Mouse (Mus musculus): Measurements from ENCODE around the gene BC028528. TPM values are rescaled to one million over a fixed set of nuclear protein-coding genes. Genes with fewer than 3 reads are reported as not detected.

Gene BC028528
- total RNA-seq (2021) (1 to 10 TPM; 8.5 to 9.0 TPM), polyA plus RNA-seq (2012; rRNA removed) (14.5 and 29.8 TPM in 2 replicates)
- long read RNA-seq, partial matches to known transcripts, result 0 of 8 reads
- long read RNA-seq, other reads (novel, unspliced or antisense), result 3 of 8 reads

DNA sequence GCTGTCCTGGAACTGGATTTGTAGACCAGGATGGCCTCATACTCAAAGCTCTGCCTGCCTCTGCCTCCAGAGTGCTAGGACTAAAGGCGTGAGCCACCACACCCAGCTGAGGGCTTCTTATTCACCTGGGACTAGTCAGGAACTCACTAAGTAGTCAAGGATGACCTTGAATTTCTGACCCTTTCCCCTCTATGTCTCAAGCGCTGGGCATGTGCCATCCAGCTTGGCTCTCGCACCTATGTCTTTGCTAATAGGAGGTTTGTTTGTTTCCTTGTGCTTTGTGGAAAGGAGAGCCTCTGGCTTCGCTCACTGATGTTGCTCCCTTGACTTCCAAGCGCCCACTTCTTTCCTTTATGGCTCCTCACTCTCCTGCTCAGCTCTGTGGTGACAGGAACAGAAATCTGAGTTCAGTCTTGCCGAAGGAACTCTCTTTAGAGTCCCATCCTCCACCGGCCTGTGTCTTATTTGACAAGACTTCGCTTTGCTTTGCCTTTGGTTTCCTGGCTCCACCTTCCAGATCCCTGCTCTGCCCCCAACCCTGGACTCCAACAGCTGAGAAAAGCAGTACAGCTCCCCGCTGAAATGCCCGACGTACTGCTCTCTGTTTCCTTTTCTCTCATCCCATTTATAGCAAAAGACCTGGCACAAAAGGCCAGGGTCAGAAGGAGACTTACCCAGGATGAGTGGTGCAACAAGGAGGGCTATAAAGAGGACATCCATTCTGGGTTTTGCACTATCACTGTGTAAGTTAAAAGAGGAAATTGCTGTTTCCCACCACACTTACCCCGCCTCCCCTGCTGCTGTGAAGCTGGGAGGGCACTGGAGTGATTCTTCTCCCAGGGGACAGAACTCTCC is at the start of gene BC028528:
Gene BC028528, minus strand, starts transcription at position 795 of the 855 bp plus-strand sequence.
- DNase-seq, result peak; percentile 60 to 73
- intact Hi-C loops (cut with DNase I), result loop anchor here (2.0 to 5.0 kb wide), 3 partner anchors 61 to 331 kb away; partner anchors contain the start of genes Hist2h2ac and Hist2h2be
- Histone ChIP-seq H3K4me1 (ENCODE audit: control insufficient read depth, insufficient read depth, low read length) (peaks cover 15% of the 10 kb centered on the region), H3K9ac (ENCODE audit: low read depth, low read length) (peak within 1 kb of the TSS; percentile 55), H3K27ac (peak within 1 kb of the TSS; percentile 88), H3K36me3 (ENCODE audit: control insufficient read depth, insufficient read depth, low read length) (no peaks in the 10 kb centered on the region), H3K27me3 (ENCODE audit: control insufficient read depth, insufficient read depth, low read length) (no peaks in the 10 kb centered on the region), H3K4me3 (peak within 1 kb of the TSS; percentile 48), H3K79me2 (replicated peaks; ENCODE audit: control insufficient read depth, insufficient read depth, low read length) (0 out of 2 replicates have a peak, but pooled peaks cover 2% of the 10 kb centered on the region)
- peak; percentile 80 for TF ChIP-seq POLR2A (IDR thresholded peaks at IDR 0.05; ENCODE audit: insufficient read depth, low read depth, low read length)
- TF ChIP-seq EP300 (IDR thresholded peaks at IDR 0.05; ENCODE audit: insufficient read depth, low read depth, low read length), result 0 out of 2 replicates have a peak, but pooled peaks have one; percentile 13
- no peak for TF ChIP-seq CTCF (IDR thresholded peaks at IDR 0.05)
- WGBS, result 23% methylated on average over 12 of the region's 12 CpGs

DNA sequence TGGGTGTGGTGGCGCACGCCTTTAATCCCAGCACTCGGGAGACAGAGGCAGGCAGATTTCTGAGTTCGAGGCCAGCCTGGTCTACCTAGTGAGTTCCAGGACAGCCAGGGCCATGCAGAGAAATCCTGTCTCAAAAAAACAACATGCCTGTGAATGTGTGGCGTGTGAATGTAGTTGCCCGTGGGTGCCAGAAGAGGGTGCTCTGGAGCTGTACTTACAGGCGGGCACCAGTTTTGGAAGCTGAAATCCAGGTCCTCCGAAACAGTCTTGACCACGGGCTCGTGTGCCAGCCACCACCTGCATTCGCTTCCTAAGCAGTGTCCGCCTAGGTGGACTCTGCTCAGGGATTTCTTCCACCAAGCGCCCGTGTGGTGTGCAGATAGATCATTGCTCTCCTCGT is 47.0 kb upstream of the BC028528 start:
- TF ChIP-seq CTCF (IDR thresholded peaks at IDR 0.05), result peak; percentile 65
- no peak for TF ChIP-seq EP300 (IDR thresholded peaks at IDR 0.05; ENCODE audit: insufficient read depth, low read depth, low read length)
- no peak for TF ChIP-seq POLR2A (IDR thresholded peaks at IDR 0.05; ENCODE audit: insufficient read depth, low read depth, low read length)
- H3K36me3 ChIP-seq (ENCODE audit: control insufficient read depth, insufficient read depth, low read length), result no peaks in the 10 kb centered on the region
- H3K27me3 ChIP-seq (ENCODE audit: control insufficient read depth, insufficient read depth, low read length), result no peaks in the 10 kb centered on the region
- H3K9ac ChIP-seq (ENCODE audit: low read depth, low read length), result no peak overlapping the region
- intact Hi-C loops (cut with DNase I), result loop anchor here (2.0 kb wide), 1 partner anchor 22 kb away; no protein-coding TSS in a partner anchor
- DNase-seq, result no peak
- no peak overlapping the region for H3K4me3 ChIP-seq
- H3K79me2 ChIP-seq (replicated peaks; ENCODE audit: control insufficient read depth, insufficient read depth, low read length), result no peaks in the 10 kb centered on the region
- no peak overlapping the region for H3K27ac ChIP-seq
- H3K4me1 ChIP-seq (ENCODE audit: control insufficient read depth, insufficient read depth, low read length), result no peaks in the 10 kb centered on the region
- WGBS, result 94% methylated on average over 15 of the region's 15 CpGs

GRCm38 (mm10) chr3:95938217-95938616 is 46.4 kb upstream of the BC028528 start:
- DNase-seq, result no peak
- Histone ChIP-seq H3K27ac (no peak overlapping the region), H3K9ac (ENCODE audit: low read depth, low read length) (no peak overlapping the region), H3K4me1 (ENCODE audit: control insufficient read depth, insufficient read depth, low read length) (no peaks in the 10 kb centered on the region), H3K79me2 (replicated peaks; ENCODE audit: control insufficient read depth, insufficient read depth, low read length) (no peaks in the 10 kb centered on the region), H3K36me3 (ENCODE audit: control insufficient read depth, insufficient read depth, low read length) (no peaks in the 10 kb centered on the region), H3K4me3 (no peak overlapping the region), H3K27me3 (ENCODE audit: control insufficient read depth, insufficient read depth, low read length) (no peaks in the 10 kb centered on the region)
- intact Hi-C loops (cut with DNase I), result loop anchor here (2.0 kb wide), 1 partner anchor 23 kb away; no protein-coding TSS in a partner anchor
- 94% methylated on average over 8 of the region's 8 CpGs for WGBS
- no peak for TF ChIP-seq CTCF (IDR thresholded peaks at IDR 0.05)
- no peak for TF ChIP-seq POLR2A (IDR thresholded peaks at IDR 0.05; ENCODE audit: insufficient read depth, low read depth, low read length)
- TF ChIP-seq EP300 (IDR thresholded peaks at IDR 0.05; ENCODE audit: insufficient read depth, low read depth, low read length), result no peak

DNA sequence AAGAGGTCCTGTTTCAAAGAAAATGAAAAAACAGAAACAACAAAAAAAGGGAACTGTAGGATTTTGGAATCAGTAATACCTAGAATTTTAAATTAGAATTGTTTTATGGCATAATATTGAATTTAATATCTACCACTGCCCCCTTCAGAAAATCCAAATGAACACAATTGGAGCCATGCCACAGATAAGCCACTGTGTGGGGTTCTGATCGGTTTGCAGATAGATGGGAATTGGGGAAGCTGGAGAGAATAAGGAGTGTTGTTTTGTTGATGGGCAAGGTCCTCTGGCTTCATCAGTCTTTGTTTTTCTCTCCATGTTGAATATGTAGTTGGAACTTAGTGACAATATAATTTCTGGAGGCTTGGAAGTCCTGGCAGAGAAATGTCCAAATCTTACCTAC is 42.6 kb upstream of the BC028528 start:
- no peak overlapping the region for H3K27ac ChIP-seq
- no peak for DNase-seq
- no peaks in the 10 kb centered on the region for H3K79me2 ChIP-seq (replicated peaks; ENCODE audit: control insufficient read depth, insufficient read depth, low read length)
- TF ChIP-seq POLR2A (IDR thresholded peaks at IDR 0.05; ENCODE audit: insufficient read depth, low read depth, low read length) (no peak), EP300 (IDR thresholded peaks at IDR 0.05; ENCODE audit: insufficient read depth, low read depth, low read length) (no peak), CTCF (IDR thresholded peaks at IDR 0.05) (no peak)
- no peak overlapping the region for H3K4me3 ChIP-seq
- H3K9ac ChIP-seq (ENCODE audit: low read depth, low read length), result no peak overlapping the region
- WGBS, result 76% methylated on average over 1 of the region's 1 CpGs
- peaks cover 2% of the 10 kb centered on the region for H3K4me1 ChIP-seq (ENCODE audit: control insufficient read depth, insufficient read depth, low read length)
- no peaks in the 10 kb centered on the region for H3K27me3 ChIP-seq (ENCODE audit: control insufficient read depth, insufficient read depth, low read length)
- H3K36me3 ChIP-seq (ENCODE audit: control insufficient read depth, insufficient read depth, low read length), result no peaks in the 10 kb centered on the region
- intact Hi-C loops (cut with DNase I), result no loop called here

- no peak for DNase-seq
- Histone ChIP-seq H3K27me3 (ENCODE audit: control insufficient read depth, insufficient read depth, low read length) (no peaks in the 10 kb centered on the region), H3K79me2 (replicated peaks; ENCODE audit: control insufficient read depth, insufficient read depth, low read length) (no peaks in the 10 kb centered on the region), H3K27ac (no peak overlapping the region), H3K4me3 (no peak overlapping the region), H3K4me1 (ENCODE audit: control insufficient read depth, insufficient read depth, low read length) (peaks cover 2% of the 10 kb centered on the region), H3K9ac (ENCODE audit: low read depth, low read length) (no peak overlapping the region), H3K36me3 (ENCODE audit: control insufficient read depth, insufficient read depth, low read length) (no peaks in the 10 kb centered on the region)
- 93% methylated on average over 7 of the region's 7 CpGs for WGBS
- intact Hi-C loops (cut with DNase I), result no loop called here
- no peak for TF ChIP-seq EP300 (IDR thresholded peaks at IDR 0.05; ENCODE audit: insufficient read depth, low read depth, low read length)
- TF ChIP-seq CTCF (IDR thresholded peaks at IDR 0.05), result no peak
- no peak for TF ChIP-seq POLR2A (IDR thresholded peaks at IDR 0.05; ENCODE audit: insufficient read depth, low read depth, low read length)
These were observed 41.4 kb upstream of the BC028528 start for GRCm38 (mm10) chr3:95933111-95933750.
